Mouse (Mus musculus): ENCODE measurements around the gene Gm45015.
"Not testable (repeated sequence)": the region's sequence is repeated elsewhere in the genome, so short reads cannot be mapped to it uniquely, and the experiment has no call there.

DNA sequence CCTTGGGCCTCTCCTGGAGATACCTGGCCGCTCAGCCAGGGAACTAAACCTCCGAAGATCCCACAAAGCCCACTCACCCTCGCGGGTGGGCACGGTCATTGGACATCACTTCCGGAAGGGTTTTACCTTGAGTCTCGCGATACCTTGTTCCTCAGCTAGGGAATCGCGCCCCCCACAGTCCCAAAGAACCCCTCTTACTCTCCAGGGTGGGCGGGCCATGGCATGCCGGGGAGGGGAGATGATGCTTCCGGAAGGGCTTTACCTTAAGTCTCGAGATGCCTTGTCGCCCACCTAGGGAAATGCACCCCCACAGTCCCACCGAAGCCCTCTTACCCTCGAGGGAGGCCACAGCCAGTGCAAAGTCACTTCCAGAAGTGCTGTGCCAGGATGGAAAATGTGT lies 43.8 kb downstream of the Gm45015 start, which contains the start of the genes Xlr5a and Xlr5c:
- TF ChIP-seq TAL1 (conservative IDR thresholded peaks at IDR 0.05; ENCODE audit: low read depth, low read length); CTCF (IDR thresholded peaks at IDR 0.05; ENCODE audit: low read depth, low read length); POLR2AphosphoS5 (IDR thresholded peaks at IDR 0.05; ENCODE audit: insufficient replicate concordance, low read depth, low read length); GATA1 (IDR thresholded peaks at IDR 0.05; ENCODE audit: borderline replicate concordance, low read length): not testable (repeated sequence)

All from G1E (cell line).